Mouse (Mus musculus): Measurements from ENCODE around the gene Tph2.

The Tph2 gene

DNA sequence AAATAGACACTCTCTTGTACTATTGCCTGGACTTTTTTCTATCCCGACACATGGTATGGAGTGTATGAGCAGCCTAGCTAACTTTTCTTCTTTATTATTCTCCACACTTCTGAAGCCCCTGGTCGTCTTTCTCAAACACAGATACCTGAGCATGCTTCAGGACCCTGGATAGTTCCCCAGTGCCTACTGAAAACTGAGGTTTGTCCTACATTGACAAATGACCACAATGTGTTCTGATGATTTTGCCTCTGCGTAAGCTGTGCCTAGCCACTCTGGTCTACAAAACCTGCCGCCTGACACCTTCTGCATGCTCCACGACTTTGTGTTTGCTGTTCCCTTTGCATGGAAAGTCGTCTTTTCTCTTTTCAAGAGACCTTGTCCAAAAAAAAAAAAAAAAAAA is 41.2 kb downstream of the Tph2 start:
- DNase-seq (ENCODE audit: inconsistent age in 2 of 2, low spot score in 1 of 2) = peak in 1 of 2 experiments; percentile 31

DNA sequence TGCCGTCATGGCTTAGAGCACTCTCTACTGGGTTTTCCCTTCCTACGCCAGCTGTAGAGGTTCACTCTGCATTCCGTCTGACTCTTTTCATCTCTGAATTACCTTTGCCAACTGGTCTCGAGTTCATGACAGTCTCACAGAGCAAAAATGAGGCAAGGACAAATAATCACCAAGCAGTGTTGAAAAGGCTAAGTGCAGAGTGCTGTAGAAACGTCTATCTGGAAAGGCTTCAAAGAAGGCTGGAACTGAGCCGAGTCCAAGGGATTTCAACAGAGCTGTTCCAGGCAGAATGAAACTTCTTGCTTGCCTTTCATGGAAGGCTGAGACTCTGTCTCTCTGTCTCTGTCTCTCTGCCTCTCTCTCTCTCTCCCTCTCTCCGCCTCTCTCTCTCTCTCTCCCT is 47.8 kb downstream of the Tph2 start:
- peak in 1 of 2 experiments; percentile 52 for DNase-seq (ENCODE audit: inconsistent age in 2 of 2, low spot score in 1 of 2)

DNA sequence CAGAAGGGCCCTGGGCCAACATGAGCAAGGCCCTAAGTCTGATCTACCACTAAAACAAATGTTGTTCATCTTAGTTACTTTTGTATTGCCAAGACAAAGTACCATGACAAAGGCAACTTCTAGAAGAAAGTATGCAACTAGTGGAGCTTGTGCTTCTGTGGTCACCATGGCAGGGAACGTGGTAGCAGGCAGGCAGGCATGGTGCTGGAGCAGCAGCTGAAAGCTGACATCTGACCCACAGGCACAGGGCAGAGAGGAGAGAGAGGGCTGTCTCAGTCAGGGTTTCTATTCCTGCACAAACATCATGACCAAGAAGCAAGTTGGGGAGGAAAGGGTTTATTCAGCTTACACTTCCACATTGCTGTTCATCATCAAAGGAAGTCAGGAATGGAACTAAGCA is 56.9 kb downstream of the Tph2 start:
- DNase-seq (ENCODE audit: inconsistent age in 2 of 2, low spot score in 1 of 2) = no peak

DNA sequence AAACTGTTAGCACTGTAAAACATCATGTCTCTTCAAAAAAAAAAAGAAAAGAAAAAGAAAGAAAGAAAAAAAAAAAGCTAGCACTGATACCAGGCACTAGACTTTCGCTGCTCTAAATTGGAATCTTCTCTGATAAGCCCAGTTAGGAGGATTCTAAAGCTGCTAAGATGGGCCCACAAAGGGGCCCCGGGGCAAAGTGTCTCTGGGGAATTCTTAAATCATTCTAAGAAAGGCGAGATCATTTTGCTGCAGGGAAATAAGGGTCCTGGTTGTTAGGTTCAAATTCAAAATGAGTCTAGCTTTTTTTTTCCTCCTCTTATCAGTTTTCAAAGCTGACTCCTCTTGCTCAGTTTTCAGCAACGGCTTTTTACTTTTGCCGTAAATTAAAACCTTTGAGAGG is 59.3 kb downstream of the Tph2 start:
- DNase-seq (ENCODE audit: inconsistent age in 2 of 2, low spot score in 1 of 2) = no peak

DNA sequence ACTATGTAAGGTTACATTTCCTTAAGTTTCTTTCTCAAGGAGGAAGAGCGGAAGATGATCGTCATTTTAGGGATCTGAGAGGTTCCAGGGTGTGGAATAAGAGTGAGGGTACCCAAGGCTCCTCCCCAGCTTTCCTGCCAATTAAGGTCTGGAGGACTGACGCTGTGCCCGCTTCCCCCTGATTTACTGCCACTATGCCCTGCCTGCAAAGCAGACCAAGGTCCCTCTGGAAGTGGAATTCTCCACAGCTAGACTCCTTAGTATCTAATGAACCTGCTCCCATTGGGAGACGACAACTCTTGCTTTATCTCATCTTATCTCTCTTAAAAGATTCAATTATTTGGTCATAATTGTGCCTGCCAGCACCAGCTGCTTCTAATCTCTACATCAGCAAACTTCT is 59.8 kb downstream of the Tph2 start:
- DNase-seq (ENCODE audit: inconsistent age in 2 of 2, low spot score in 1 of 2) = no peak

DNA sequence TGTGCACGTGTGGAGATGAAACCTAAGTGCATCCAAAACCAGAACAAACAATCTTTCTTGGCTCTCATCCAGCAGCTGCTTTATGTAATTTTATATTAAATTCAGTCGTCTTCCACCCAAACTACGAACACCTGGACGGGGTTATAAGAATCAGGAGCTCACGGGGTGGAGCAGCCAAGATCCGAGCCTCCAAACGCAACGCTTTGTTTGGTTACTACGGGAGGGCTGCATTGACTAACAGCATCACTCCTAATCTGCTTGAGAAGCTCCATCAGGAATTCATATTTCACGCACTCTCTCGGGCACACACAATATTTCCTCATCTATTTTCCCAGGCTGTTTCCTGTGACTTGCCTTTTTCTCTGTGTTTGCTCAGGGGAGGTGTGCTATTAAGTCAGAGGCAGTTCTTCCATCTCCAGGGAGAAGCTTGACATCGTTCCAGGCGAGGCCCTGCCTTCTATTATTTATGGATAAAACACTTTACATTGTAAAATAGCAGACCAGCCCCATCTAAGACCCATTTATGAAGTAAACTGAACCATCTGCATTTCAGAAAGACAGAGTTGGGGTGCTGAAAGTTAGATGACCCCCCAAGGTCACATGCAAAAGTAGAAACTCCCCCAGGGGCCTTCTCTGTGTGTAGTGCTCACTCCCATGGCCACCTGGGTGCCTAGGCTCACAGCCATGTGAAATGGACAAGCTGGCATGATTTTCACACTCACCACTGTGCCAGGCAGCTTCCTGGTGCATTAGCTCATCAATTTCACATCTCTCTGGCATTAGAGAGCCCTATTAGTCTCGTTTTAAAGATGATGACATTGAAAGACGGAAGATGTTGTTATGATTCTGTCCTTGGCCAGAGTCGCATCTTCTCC is 76.9 kb downstream of the Tph2 start:
- peak in 1 of 2 experiments; percentile 30 for DNase-seq (ENCODE audit: inconsistent age in 2 of 2, low spot score in 1 of 2)

DNA sequence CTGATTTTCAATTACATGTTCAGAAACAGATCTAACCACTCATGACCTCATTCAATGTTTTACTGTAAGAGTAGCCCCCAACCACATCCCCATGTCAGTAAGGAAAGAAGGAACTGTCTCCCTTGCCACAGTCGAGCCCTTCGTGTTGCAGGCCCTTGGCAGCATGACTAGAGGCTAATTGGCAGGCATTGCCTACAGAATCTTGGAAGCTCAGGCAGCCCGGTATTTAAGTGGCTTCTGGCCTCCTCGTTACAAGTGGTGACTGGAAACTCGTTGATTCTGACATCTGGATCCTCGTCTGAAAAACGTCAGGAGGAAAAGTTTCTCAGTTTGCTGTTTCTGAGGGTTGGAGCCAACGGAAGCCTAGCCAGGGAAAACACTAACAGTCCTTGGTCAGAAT is 80.6 kb downstream of the Tph2 start:
- peak in 1 of 2 experiments; percentile 43 for DNase-seq (ENCODE audit: inconsistent age in 2 of 2, low spot score in 1 of 2)

DNA sequence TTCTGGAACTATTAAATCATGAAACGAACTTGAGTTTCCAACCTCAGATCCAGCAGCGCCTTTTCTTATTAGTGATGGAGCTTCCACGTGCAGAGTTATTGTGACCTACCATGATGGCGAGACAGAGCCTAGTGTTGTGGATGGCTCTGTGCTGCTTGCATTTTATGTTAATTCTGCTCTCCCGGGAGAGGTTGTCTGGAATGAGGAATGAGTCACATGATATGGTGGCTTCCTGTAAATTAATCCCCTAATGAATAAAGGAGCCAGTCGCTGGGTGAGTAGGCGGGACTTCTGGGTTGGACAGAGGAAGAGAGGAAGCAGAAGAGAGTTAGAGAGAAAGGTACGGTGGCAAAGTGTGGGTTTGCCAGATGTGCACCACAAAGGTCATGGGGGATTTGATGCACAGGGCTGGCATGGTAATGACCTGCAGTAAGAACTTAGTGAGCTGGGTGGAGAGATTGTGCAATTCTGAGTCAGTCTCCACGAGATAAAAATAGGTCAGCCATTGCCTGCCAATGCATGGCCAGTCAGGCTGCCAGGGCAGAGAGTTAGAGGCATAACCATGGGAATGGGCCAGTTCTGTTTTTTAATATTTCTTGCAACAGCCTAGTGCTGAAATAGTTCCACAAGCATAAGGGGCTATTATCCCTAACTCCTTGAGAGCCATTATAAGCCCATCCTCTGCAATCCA is 84.8 kb downstream of the Tph2 start:
- DNase-seq (ENCODE audit: inconsistent age in 2 of 2, low spot score in 1 of 2) = peak; percentile 49 to 76

DNA sequence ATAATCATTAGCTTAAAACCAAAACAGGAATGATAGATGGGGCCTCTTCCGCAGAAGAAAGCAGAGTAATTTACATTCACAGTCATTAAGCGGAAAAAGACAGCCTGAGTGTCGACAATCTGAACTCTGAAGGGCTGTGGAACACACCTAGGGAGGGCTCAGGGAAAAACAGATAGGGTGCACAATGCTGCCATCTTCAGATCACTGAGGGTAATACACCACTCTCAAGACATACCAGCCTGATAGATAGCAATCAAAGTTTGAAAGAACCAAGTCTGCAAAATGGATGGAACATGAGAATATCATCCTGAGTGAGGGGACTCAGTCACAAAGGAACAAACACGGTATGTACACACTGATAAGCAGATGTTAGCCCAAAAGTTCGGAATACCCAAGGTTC is 87.7 kb downstream of the Tph2 start:
- peak; percentile 20 to 75 for DNase-seq (ENCODE audit: inconsistent age in 2 of 2, low spot score in 1 of 2)

DNA sequence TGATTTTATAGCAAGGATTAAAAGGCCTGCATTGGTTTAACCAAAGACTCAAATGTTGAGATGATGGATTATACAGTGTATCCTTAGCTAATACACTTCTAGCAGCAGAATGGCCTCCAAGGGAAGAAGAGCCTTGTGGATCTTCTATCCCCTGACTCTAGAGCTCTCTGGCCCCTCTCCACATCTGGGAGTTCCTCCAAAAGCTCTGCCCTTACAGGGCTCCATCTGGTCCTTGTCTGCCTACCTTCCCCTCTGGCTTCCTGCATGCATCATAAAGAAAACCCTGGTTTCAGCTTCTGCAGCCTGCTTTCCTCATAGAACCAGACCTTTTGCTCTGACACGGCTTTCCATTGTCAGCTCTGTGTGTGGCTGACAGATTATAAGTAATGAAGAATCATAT is 88.6 kb downstream of the Tph2 start:
- no peak for DNase-seq (ENCODE audit: inconsistent age in 2 of 2, low spot score in 1 of 2)

DNA sequence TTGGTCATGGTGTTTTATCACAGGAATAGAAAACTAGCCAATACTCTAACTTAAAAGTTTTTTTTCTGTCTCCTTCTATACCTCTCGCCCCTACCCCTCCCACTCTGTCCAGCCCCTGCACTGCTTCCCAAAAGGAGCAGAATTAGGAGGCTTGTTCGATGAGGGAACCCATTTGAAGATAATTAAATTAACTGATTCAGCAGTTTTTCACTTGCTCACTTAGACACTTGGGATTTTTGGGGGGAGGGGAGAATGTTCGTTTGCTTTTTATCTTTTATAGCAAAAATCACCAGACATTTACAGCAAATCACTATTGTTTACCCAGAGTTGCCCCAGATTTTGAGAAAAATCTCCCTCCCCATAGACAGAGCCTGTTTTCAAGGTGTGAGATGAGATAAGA is 106.6 kb downstream of the Tph2 start:
- no peak for DNase-seq (ENCODE audit: inconsistent age in 2 of 2, low spot score in 1 of 2)

DNA sequence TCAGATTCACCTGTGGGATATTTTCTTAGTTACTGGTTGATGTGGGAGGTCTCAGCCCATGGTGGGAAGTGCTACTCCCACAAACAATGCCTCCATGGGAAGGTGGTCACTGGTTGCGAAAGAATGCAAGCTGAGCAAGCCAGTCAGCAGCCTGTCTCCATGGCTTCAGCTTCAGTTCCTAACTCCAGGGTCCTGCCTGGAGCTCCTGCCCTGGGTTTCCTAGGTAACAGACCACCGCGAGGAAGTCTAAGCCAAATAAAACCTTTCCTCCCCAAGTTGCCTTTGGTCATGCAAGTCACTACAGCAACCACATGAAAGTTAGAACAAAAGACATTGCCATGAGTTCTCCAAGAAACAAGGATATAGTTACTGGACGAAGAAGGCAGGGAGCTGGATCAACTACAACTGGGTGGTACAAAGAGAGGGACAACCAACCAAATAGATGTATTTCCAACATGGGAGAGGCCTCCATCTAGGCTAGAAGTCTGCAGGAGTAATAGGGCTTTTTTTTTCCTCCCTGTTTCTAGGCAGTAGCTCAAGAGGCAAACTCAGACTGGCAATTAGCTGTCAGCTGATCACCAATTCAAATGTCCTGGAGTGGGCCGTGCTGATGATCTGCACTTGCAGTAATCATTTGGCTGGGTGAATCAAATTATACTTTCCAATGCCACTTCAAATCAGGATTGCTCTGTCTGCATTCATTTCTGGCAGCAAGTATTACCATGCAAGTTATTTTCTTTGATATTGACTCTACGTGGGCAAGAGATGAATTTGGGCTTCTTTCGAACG is 115.5 kb downstream of the Tph2 start:
- peak in 1 of 2 experiments; percentile 19 for DNase-seq (ENCODE audit: inconsistent age in 2 of 2, low spot score in 1 of 2)

DNA sequence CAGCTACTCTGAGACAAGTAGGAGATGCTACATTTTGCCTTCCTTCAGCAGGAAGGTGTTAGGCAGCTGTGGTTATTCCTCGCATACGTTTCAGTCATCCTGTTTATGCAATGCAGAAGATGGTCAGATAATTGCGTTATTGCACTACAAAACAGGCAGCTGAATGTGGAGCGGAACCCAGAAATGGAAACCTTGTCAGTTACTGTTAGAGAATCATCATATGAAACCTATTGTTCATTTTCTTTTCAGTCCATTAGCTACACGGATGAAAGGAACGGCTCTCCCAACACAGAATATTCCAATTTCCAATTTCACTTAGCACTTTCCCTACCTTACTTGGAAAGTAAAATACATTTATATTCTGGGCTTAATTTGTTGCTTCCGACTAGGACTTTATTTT is 120.9 kb downstream of the Tph2 start:
- DNase-seq (ENCODE audit: inconsistent age in 2 of 2, low spot score in 1 of 2) = no peak

DNA sequence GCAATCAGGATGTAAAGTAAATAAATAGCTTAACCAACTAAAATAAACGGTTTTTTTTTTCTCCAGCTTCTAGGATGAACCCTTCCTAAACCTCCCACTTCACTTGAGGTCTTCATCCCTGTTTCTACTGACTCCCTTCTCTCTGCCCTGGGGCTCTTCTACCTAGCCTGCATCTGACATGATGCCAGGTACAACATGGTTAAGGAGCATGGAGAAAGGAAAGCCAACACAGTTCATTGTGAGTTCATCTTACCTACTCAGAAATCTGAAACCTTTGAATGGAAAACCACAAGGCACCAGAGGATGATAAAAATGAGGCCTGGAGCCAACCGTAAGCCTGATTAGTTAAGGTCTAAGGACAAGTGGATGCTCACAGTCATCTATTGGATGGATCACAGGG is 123.3 kb downstream of the Tph2 start:
- no peak for DNase-seq (ENCODE audit: inconsistent age in 2 of 2, low spot score in 1 of 2)

DNA sequence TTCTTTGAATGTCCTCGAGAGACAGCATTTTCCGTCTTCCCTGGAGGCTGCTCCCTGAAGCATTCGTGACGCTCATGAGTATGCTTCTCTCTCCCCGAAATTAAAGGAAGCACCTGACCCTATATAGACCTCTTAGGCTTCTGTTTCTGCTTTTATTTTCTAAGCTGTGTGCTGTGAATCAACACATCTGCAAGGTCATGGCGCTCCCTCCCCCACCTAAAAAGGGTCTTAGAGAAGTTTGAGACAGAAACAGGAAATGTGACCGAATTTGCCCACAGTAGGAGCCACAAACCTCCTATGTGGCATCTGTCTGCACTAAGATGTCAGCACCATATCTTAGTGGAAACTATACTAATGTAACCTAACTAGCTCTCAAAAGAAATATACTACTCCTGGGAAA is 124.1 kb downstream of the Tph2 start:
- DNase-seq (ENCODE audit: inconsistent age in 2 of 2, low spot score in 1 of 2) = no peak

DNA sequence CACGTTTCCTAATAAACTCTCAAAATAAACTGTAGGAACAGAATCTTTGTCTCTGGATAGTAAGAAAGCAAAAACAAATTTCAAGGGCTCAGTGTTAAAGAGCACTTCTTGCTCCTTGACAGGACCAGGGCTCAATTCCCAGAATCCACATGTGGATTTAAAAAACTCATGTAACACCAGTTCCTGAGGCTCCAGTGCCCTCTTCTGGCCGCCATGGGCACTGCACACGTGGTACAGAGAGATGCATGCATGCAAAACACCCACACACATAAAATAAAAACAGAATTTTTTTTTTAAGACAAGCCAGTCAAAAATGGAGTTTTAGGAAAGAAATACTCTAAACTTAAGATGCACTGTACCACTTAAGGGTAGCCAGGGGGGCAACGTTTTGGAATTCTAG is 133.2 kb downstream of the Tph2 start:
- DNase-seq (ENCODE audit: inconsistent age in 2 of 2, low spot score in 1 of 2) = no peak

DNA sequence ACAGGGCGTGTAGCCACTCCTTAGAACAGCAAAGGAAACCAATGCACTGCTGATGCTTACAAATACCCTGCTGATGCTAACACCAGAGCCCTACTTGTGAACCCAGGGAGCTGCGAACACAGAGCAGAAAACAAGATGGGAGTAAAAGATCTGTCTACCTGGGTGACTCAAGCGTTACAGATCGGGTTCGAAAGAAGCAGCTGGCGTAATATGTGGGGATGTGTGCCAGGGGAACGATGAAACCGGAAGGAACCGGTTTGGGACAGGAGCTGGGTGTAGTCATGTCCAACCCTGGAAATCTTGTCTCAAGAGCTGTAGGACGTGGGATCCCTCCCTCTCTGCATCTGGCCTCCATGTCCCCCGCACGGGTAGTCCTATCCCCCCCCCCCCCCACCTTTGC is 134.1 kb downstream of the Tph2 start:
- no peak for DNase-seq (ENCODE audit: inconsistent age in 2 of 2, low spot score in 1 of 2)

DNA sequence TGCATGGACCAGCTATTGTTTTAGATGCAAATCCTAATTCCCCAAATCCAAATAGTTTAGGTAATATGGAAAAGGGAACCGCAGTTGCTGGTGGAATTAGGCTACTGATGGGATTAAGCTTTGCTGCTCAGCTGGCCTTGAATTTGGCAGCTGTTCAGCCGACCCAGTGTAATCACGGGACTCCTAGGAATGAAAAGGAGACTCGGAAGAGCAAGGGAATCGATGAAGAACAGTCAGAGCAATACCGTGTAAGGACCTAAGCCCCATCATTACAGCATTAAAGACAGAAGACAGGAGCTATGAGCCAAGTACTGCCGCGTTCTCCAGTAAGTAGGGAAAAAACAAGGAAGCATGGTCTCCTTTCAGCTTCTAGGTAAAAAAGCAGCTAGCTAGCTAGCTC is 134.6 kb downstream of the Tph2 start:
- no peak for DNase-seq (ENCODE audit: inconsistent age in 2 of 2, low spot score in 1 of 2)

DNA sequence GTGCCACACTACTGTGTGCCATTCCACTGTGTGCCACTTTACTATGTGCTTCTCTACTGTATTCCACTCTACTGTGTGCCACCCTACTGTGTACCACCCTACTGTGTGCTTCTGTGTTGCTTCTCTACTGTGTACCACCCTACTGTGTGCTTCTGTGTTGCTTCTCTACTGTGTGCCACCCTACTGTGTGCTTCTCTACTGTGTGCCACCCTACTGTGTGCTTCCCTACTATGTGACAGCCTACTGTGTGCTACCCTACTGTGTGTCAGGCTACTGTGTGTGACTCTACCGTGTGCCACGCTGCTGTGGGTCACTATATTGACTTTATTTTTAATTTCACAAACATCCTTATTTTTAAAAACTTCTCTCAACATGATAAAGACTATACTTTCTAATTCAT is 136.3 kb downstream of the Tph2 start:
- no peak for DNase-seq (ENCODE audit: inconsistent age in 2 of 2, low spot score in 1 of 2)

DNA sequence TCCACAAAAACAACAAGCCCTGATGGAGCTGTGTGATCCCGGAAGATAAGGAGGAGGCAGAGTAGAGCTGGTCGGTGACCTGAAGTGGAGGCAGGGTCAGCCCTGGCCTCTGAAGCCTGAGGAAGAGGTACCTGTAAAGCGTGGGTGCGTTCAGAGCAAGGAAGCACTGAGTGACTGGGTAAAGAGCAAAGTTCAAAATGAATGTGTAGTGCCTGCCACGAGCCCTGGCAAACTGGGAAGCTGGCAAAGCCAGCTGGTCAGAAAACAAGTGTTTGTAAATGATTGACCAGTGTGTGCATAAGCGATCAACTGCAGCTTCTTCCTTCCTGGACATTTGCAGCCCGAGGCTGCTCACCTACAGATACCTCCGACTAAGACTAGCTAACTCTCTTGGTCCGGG is 149.1 kb downstream of the Tph2 start:
- DNase-seq (ENCODE audit: inconsistent age in 2 of 2, low spot score in 1 of 2) = no peak
